Mouse (Mus musculus): Measurements from ENCODE around the gene Gypa.

DNA sequence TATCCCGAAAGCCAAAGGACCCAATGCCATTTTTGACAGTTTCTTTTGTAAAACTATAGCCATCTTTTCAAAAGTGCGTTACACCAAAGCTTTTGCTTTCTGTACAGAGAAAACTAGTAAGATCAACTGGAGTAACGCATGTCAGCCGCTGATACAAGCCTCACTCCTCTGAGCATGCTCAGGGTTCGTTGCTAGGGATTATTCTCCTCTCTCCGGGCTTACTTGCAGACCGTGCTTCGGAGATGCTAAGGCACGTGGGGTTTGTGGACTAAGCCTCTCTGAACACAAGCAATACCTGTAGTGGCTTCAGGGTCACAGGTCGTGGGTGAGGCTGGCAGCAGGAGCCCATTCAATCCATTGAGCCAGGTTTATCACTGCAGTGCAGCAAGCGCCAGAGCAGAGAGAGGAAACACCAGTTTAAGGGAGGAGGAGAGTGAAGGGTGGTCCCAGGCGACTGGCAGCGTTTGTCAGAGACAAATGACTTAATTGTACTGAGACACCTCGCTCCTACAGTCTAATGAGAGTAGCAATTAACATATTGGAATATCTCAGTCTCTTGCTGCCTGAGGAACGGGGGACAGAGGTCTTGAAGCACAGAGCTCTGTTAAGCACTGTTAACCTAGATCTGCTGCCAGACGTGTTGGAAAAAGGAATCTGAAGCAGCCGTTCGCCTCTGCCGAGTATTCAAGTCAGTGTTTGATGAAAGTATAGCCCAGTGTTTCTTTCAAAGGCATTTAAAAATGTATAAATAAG lies 41.5 kb upstream of the Gypa start:
- TF ChIP-seq CTCF (conservative IDR thresholded peaks at IDR 0.05; ENCODE audit: insufficient read depth, insufficient read length, low read depth, low read length) (no peak), POLR2A (IDR thresholded peaks at IDR 0.05; ENCODE audit: low read depth, low read length) (no peak)
